Mouse (Mus musculus) forebrain, embryonic 12.5 days (tissue): Measurements from ENCODE around the gene Ankrd36. TPM values are rescaled to one million over a fixed set of nuclear protein-coding genes. Genes with fewer than 3 reads are reported as not detected.

Source experiments
- ATAC-seq: fragments of 200-750 bp; cut with Nextera tagmentation; 2 replicates; pipeline ENCODE4 v1.8.0; 2017; ENCODE audit warnings: moderate TSS enrichment; ENCODE audit not compliant: low FRiP score
- H3K27ac ChIP-seq: fragments of 300-500 bp; sonication (generic); 2 replicates; pipeline ENCODE4 v1.5.1; 2016; ENCODE audit warnings: mild to moderate bottlenecking
- H3K27me3 ChIP-seq: fragments of 300-500 bp; sonication (generic); 2 replicates; pipeline ENCODE4 v1.6.1; 2016; ENCODE audit warnings: mild to moderate bottlenecking
- H3K36me3 ChIP-seq: fragments of 300-500 bp; sonication (generic); replicated peaks from 2 replicates; pipeline ENCODE4 v1.6.1; 2016; ENCODE audit warnings: mild to moderate bottlenecking
- H3K4me1 ChIP-seq: fragments of 300-500 bp; sonication (generic); 2 replicates; pipeline ENCODE4 v1.6.1; 2016
- H3K4me2 ChIP-seq: fragments of 300-500 bp; sonication (generic); 2 replicates; pipeline ENCODE4 v1.6.1; 2016; ENCODE audit warnings: mild to moderate bottlenecking, moderate library complexity
- H3K4me3 ChIP-seq: fragments of 300-500 bp; sonication (generic); replicated peaks from 2 replicates; pipeline ENCODE4 v1.5.1; 2016; ENCODE audit warnings: mild to moderate bottlenecking
- H3K9ac ChIP-seq: fragments of 300-500 bp; sonication (generic); 2 replicates; pipeline ENCODE4 v1.6.1; 2016; ENCODE audit warnings: mild to moderate bottlenecking
- H3K9me3 ChIP-seq: fragments of 300-500 bp; sonication (generic); 2 replicates; pipeline ENCODE4 v1.6.1; 2016
- WGBS: fragments of 180-500 bp; shearing (Covaris S2); methylation state at CpG from one replicate; pipeline ENCODE4 v1.1.7; 2016; 5-methylcytosine and 5-hydroxymethylcytosine counted together
- polyA plus RNA-seq: library from polyadenylated mRNA; unstranded; fragments of >200 nt; fragmentation: Nextera tagmentation; extraction: Ambion mirVana; gene quantifications from 2 replicates; pipeline ENCODE4 v1.2.1, GENCODE M21; 2016

Gene Ankrd36
- polyA plus RNA-seq, 1 experiment from 2014 or later, result 0.33 TPM

DNA sequence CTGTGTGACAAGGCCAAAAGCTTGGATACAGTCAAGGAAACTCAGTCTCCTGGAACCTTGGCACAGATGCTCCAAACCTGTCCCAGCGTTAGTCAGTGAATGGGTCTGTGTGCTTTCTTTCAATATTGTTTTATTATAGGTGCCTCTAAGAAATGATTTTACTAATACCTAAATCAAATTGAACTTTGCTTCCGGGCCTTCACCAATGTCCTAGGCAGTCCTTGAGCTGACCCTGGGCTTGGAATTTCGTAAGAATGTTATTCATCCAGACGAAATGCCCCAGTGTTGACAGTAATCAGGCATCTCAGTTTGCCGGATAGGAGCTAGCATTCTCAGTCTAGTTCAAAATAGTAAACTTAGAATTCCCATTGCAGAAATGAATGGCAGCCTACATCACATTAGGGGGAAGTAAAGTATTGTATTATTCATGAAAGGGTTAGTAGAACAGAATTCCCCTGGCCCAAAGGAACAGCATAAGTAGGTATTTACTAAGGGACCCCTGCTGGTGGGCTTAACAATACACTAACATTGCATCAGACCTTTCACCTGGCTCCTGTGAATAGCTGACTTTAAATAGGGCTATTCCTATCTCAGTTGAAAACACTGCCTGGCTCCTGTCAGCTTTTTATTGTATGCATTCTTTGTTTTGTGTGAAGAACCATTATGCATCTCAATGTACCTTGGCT is 132.9 kb downstream of the Ankrd36 start:
- no peaks in the 10 kb centered on the region for H3K9me3 ChIP-seq
- WGBS, result 71% methylated on average over 5 of the region's 5 CpGs
- H3K4me3 ChIP-seq, result no peak overlapping the region
- H3K4me1 ChIP-seq, result peaks cover 17% of the 10 kb centered on the region
- no peak for ATAC-seq
- peaks cover 22% of the 10 kb centered on the region for H3K36me3 ChIP-seq
- no peak overlapping the region for H3K9ac ChIP-seq
- no peak overlapping the region for H3K4me2 ChIP-seq
- no peaks in the 10 kb centered on the region for H3K27me3 ChIP-seq
- no peak overlapping the region for H3K27ac ChIP-seq

DNA sequence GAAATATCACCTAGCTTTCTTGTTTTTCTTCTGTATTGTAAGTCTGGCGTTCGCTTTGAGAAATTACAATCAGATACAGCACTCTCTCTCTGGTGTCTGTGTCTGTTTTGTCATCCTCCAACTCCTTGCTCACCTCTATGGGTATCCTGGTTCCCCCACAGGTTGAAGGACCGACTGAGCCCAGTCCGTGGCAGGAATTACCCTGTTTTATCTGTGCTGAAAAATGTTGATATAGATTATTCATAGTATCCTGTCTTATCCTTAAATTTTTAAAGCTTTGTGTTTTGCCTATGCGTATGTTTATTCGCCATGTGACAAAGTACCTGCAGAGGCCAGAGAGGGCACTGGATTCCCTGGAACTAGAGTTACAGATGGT is 133.5 kb downstream of the Ankrd36 start:
- 81% methylated on average over 6 of the region's 6 CpGs for WGBS
- Histone ChIP-seq H3K36me3 (peaks cover 22% of the 10 kb centered on the region), H3K4me2 (no peak overlapping the region), H3K9ac (no peak overlapping the region), H3K27me3 (no peaks in the 10 kb centered on the region), H3K4me1 (peaks cover 17% of the 10 kb centered on the region), H3K9me3 (no peaks in the 10 kb centered on the region), H3K4me3 (no peak overlapping the region), H3K27ac (no peak overlapping the region)
- no peak for ATAC-seq

DNA sequence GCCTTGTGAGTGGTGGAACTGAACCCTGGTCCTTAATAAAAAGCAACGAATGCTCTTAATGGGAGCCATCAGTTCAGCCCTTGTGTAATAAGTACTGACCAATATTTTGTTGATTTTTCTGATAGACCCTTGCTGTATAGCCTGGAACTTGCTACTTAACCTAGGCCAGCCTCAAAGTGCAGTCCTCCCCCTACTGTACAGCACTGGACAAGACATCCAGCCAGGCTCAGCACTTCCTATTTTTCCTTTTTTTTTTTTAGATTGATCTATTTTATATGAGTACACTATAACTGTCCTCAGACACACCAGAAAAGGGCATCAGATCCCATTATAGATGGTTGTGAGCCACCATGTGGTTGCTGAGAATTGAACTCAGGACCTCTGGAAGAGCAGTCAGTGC is 133.9 kb downstream of the Ankrd36 start:
- no peaks in the 10 kb centered on the region for H3K27me3 ChIP-seq
- no peaks in the 10 kb centered on the region for H3K9me3 ChIP-seq
- no peak overlapping the region for H3K27ac ChIP-seq
- no peak overlapping the region for H3K4me3 ChIP-seq
- peaks cover 17% of the 10 kb centered on the region for H3K4me1 ChIP-seq
- H3K9ac ChIP-seq, result no peak overlapping the region
- H3K4me2 ChIP-seq, result no peak overlapping the region
- peaks cover 22% of the 10 kb centered on the region for H3K36me3 ChIP-seq
- no peak for ATAC-seq
- 96% methylated on average over 1 of the region's 1 CpGs for WGBS

DNA sequence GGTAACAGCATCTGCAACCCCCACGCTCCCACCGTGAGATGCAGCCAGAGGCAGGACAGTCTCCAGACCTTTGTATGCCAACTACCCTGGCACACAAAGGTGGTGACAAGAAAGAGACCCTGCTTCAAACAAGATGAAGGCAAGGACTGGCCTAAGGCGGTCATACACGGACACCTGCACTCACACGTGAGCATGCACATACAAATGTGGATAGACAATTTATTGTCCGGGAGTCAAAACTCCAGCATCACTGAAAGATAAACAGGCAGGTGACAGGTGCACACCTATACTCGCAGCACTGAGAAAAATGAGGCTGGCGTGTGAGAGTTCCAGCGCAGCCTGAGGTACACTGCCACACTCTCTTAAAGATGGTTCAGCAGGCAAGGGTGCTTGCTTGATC is 136.5 kb downstream of the Ankrd36 start:
- H3K27ac ChIP-seq, result no peak overlapping the region
- ATAC-seq, result no peak
- no peak overlapping the region for H3K9ac ChIP-seq
- H3K27me3 ChIP-seq, result no peaks in the 10 kb centered on the region
- H3K4me3 ChIP-seq, result peak overlapping the region; percentile 97; the same call in 1 of the 2 replicates
- 93% methylated on average over 9 of the region's 9 CpGs for WGBS
- H3K4me1 ChIP-seq, result peaks cover 17% of the 10 kb centered on the region
- H3K36me3 ChIP-seq, result peaks cover 22% of the 10 kb centered on the region
- no peaks in the 10 kb centered on the region for H3K9me3 ChIP-seq
- H3K4me2 ChIP-seq, result peak overlapping the region; percentile 70

DNA sequence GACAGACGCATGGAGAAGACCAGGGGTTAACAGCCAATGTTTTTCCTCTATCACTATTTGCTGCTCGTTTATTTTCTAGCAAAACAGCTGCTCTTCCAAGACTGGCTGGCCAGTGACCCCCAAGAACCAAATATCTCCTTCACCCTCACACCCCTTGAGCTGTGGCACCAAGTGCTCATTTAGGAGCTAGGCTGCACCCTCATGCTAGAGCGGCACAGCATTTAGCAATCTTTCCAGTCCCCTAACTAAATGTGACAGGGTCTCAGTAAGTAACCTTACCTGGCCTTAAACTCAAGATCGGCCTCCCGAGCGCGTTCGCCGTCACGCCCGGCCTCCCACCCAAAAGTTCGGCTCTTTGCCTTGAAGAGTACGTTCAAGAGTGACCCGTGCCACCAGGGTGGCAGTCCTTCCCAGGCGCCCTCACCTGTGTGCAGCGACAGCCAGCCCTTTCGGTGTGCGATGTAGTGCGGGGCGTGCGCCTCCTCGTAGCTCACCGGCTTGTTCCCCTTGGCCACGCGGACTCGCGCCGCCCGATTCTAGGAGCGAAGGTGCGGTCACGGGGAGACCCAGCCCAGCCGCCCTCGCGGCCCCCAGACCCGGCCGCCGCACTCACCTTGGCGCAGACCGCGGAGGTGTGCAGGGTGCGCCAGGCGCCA is 137.5 kb downstream of the Ankrd36 start:
- ATAC-seq, result peak; percentile 36; the same call in 1 of the 2 replicates
- Histone ChIP-seq H3K4me1 (peaks cover 17% of the 10 kb centered on the region), H3K9me3 (no peaks in the 10 kb centered on the region), H3K4me2 (peak overlapping the region; percentile 70), H3K4me3 (peak overlapping the region; percentile 97), H3K27ac (peak overlapping the region; percentile 71; the same call in 1 of the 2 replicates), H3K27me3 (no peaks in the 10 kb centered on the region), H3K36me3 (peaks cover 24% of the 10 kb centered on the region), H3K9ac (peak overlapping the region; percentile 92)
- WGBS, result 1% methylated on average over 42 of the region's 43 CpGs

DNA sequence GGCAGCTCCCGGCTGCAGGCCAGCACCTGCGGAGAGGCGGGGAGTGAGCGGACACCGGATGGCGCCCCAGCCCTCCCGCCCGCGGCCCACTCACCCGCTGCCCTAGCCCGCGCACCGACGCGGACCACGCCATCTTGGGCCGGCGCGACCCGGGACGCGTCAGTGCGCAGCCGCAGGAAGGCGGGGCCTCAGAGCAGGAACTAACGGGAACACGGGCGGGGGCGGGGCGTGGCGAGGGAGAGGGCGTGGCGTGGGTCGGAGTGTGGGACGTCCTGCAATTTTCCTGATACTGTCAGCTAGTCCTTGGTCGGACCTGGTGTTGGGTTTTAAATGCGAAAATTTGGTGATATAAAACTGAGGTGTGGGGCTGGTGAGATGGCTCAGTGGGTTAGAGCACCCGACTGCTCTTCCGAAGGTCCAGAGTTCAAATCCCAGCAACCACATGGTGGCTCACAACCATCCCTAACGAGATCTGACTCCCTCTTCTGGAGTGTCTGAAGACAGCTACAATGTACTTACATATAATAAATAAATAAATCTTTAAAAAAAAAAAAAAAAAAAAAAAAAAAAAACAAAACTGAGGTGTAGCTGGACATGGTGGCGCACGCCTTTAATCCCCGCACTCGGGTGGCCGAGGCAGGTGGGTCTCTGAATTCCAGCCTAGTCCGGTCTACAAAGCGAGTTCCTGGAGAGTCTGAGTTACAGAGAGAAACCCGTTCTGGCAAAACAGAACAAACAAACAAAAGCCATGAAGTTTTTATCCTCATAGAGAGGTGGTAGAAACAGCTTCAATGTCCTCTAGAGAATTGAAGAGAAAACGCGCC is 138.3 kb downstream of the Ankrd36 start:
- Histone ChIP-seq H3K4me3 (peak overlapping the region; percentile 97), H3K27me3 (no peaks in the 10 kb centered on the region), H3K4me1 (peaks cover 17% of the 10 kb centered on the region), H3K36me3 (peaks cover 25% of the 10 kb centered on the region), H3K27ac (peak overlapping the region; percentile 71; the same call in 1 of the 2 replicates), H3K4me2 (peak overlapping the region; percentile 70), H3K9me3 (no peaks in the 10 kb centered on the region), H3K9ac (peak overlapping the region; percentile 92)
- ATAC-seq, result peak; percentile 96
- 26% methylated on average over 36 of the region's 50 CpGs for WGBS

DNA sequence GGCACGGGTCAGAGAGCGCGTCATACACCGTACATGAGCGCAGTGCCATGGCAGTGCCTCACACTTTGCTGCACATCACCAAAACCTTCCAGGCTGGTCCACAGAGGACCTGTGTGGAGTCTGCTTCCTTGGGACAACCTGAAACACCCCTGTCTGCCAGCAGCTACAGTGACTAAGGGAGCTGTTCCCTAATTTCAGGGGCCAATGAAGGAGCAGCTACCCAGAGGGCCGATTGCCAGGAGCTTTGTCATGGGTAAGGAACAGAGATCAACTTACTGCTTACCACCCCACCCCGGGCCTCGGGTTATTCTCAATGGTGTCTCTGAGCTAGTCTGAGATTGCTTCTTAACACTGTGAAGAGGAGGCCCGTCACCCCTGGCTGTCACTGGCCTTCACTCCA is 145.7 kb downstream of the Ankrd36 start:
- H3K9ac ChIP-seq, result no peak overlapping the region
- no peaks in the 10 kb centered on the region for H3K4me1 ChIP-seq
- no peak overlapping the region for H3K4me3 ChIP-seq
- H3K27ac ChIP-seq, result no peak overlapping the region
- no peak for ATAC-seq
- H3K27me3 ChIP-seq, result no peaks in the 10 kb centered on the region
- peaks cover 48% of the 10 kb centered on the region for H3K36me3 ChIP-seq
- no peaks in the 10 kb centered on the region for H3K9me3 ChIP-seq
- H3K4me2 ChIP-seq, result no peak overlapping the region
- WGBS, result 93% methylated on average over 9 of the region's 9 CpGs

DNA sequence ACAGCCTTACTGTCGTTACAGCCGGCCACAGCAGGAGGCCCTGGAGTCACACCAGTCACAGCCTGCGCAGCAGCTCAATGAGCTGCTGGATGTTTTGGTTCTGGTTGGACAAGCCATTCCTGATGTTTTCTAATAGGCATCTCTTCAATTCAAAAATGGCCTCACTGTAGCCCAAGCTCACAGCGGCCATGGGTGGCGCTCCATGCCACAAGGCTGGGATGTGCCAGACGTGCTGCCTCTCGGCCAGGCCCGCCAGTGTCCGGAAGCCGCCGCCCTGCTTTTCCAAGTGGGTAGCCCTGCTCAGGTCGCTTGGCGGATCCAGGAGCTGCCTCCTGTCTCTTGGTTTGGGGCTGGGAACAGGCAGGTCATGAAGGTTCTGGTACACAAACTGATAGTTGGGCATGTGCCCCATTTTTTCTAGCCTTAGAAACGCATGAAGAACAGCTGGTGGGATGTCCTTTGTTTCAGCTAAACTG is 146.2 kb downstream of the Ankrd36 start, which contains the start of gene Mrps24:
Mrps24 (minus strand) TSS at position 51 of the 476 bp plus-strand sequence.
- no peaks in the 10 kb centered on the region for H3K9me3 ChIP-seq
- no peak within 1 kb of the TSS for H3K27ac ChIP-seq
- no peak within 1 kb of the TSS for H3K9ac ChIP-seq
- no peaks in the 10 kb centered on the region for H3K4me1 ChIP-seq
- no peak for ATAC-seq
- peaks cover 48% of the 10 kb centered on the region for H3K36me3 ChIP-seq
- no peak within 1 kb of the TSS for H3K4me3 ChIP-seq
- WGBS, result 84% methylated on average over 14 of the region's 14 CpGs
- H3K27me3 ChIP-seq, result no peaks in the 10 kb centered on the region
- H3K4me2 ChIP-seq, result no peak within 1 kb of the TSS

DNA sequence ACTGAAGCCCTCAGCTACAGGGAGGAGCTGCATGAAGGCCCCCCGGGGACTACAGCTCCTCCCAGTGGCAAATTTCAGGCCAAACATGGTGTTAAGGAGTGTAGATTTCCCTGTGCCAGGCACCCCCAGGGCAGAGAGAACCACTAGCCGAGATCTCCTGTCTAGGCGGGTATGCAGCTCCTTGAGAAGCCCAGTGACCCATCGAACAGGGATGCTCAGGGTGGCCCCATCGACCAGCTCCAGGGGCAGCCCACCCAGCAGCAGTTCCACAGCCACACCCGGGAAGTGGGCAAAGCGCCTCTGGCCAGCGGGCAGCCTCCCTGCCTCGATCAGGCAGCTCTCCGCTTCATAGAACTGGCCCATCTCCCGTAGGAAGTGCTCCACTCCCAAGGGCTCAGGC is 146.8 kb downstream of the Ankrd36 start:
- no peak overlapping the region for H3K9ac ChIP-seq
- H3K27me3 ChIP-seq, result no peaks in the 10 kb centered on the region
- H3K9me3 ChIP-seq, result no peaks in the 10 kb centered on the region
- no peak overlapping the region for H3K27ac ChIP-seq
- no peak overlapping the region for H3K4me2 ChIP-seq
- 92% methylated on average over 11 of the region's 11 CpGs for WGBS
- no peak for ATAC-seq
- H3K4me1 ChIP-seq, result no peaks in the 10 kb centered on the region
- no peak overlapping the region for H3K4me3 ChIP-seq
- peaks cover 48% of the 10 kb centered on the region for H3K36me3 ChIP-seq

DNA sequence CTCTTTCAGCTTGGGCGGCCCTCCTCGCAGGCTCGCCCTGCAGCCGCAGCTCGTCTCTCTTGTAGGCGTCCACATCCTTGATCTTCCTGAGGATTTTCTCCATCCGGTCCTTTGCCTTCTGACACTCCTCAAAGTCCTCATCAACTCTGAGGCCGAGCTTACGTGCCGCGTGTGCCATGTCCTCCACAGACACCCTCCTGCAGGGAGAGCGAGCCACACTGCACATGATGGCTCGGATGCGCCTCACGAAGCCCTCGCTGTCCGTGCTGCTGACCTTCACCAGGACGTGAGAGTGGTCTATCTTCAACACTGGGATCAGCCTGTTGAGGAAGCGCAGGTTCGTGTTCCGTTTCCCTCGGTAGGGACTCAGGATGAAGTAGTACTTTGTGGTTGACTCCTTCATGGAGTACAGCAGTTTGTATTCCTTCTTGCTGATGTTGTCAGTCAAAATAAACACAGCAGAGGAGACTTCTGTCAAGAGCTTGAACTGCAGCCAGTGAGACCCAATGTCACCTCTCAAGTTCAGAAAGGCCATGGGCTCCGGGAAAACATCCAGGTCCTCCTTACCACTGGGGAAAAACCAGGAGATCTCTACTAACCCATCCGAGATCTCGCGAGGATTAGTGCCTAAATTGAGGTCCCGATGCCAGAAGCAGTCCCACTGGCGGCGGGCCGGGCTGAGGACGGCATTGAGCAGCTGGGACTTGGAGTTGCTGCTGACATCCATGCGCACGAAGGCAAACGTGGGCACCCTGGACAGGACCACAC is 147.6 kb downstream of the Ankrd36 start:
- Histone ChIP-seq H3K36me3 (peaks cover 51% of the 10 kb centered on the region), H3K9me3 (no peaks in the 10 kb centered on the region), H3K4me3 (no peak overlapping the region), H3K27ac (no peak overlapping the region), H3K4me1 (no peaks in the 10 kb centered on the region), H3K4me2 (no peak overlapping the region), H3K27me3 (no peaks in the 10 kb centered on the region), H3K9ac (no peak overlapping the region)
- WGBS, result 94% methylated on average over 34 of the region's 34 CpGs
- no peak for ATAC-seq

DNA sequence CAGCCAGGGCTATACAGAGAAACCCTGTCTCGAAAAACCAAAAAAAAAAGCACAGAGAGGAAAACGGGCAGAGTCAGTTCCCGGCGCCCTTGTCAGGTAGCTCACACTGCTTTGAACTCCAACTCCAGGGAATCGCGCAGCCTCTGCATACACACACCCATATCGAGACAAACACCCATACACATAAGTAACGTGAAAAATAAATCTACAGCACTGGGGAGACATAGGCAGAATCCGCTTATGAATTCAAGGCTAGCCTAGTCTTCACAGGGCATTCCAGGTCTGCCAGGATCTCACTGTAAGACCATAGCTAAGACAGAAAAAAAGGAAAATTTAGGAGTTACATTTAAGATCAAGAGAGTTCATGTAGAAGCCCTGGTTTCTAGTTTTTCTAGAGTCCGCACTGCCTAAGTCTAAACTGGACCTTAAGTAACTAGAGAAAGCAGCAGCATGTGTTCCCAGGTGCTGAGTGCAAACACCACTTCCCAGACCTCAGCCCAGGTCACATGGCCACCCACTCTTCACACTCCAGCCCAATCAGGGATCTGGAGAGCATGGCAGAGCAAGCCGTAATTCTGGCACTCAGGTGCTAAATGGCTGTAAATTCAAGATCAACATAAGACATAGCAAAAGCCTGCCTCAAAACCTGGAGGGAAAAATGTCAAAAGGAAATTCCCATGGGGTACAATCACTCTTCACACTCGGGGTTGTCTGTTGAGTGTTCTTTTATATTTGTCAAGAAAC is 149.3 kb downstream of the Ankrd36 start:
- Histone ChIP-seq H3K4me1 (no peaks in the 10 kb centered on the region), H3K9ac (no peak overlapping the region), H3K27me3 (no peaks in the 10 kb centered on the region), H3K9me3 (no peaks in the 10 kb centered on the region), H3K27ac (no peak overlapping the region), H3K36me3 (peaks cover 51% of the 10 kb centered on the region), H3K4me3 (no peak overlapping the region), H3K4me2 (no peak overlapping the region)
- WGBS, result 93% methylated on average over 12 of the region's 12 CpGs
- no peak for ATAC-seq
